ENCODE assay signal across 33 mouse cellular contexts in the genomic region with DNA sequence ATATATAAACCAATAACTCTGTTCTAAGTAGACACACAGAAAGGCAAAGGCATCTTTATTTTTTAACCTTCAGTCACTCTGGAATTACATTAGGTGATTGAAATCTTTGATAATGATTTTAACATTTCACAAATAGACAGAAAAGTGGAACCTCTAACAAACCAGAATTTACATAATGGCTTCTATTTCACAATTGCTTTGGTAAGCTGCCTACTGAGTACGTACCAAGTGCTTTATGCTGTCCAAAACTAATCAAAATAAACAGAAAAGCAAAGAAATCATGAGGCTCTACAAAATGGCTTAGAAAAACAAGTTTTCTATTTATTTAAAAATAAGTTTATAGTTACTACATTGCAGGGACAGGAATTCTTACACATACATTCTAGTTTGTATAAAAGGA. TPM values are rescaled to one million over a fixed set of nuclear protein-coding genes. Genes with fewer than 3 reads are reported as not detected.
"Had no signal": no experiment of that assay in that cellular context is flagged by ENCODE, and none has a peak within 500 bp of the region (broad histone marks: within the 10 kb centered on the region; RNA-seq: fewer than 3 reads in every experiment).

No protein-coding gene starts in this region.

- H3K27ac ChIP-seq: left cerebral cortex, adult 2 months; limb, embryonic 10.5 days; limb, embryonic 12.5 days; limb, embryonic 13.5 days; limb, embryonic 15.5 days; liver, embryonic 12.5 days; liver, embryonic 13.5 days; liver, embryonic 14.5 days; liver, embryonic 15.5 days; lung, embryonic 15.5 days; macrophage; midbrain, embryonic 10.5 days; midbrain, embryonic 12.5 days; midbrain, embryonic 13.5 days; midbrain, embryonic 15.5 days; neural tube, embryonic 12.5 days had no signal

- ATAC-seq: liver, embryonic 12.5 days; lung, postnatal 0 days; midbrain, embryonic 13.5 days; midbrain, embryonic 15.5 days; midbrain, embryonic 16.5 days had no signal

- H3K4me2 ChIP-seq: limb, embryonic 12.5 days; limb, embryonic 13.5 days; limb, embryonic 15.5 days; liver, embryonic 11.5 days; liver, embryonic 12.5 days; liver, embryonic 13.5 days; liver, embryonic 15.5 days; lung, embryonic 14.5 days; lung, embryonic 15.5 days; midbrain, embryonic 11.5 days; midbrain, embryonic 12.5 days; midbrain, embryonic 13.5 days; midbrain, embryonic 15.5 days; neural tube, embryonic 12.5 days had no signal

- H3K9me3 ChIP-seq: limb, embryonic 10.5 days; limb, embryonic 12.5 days; limb, embryonic 13.5 days; limb, embryonic 15.5 days; liver, embryonic 12.5 days; liver, embryonic 13.5 days; liver, embryonic 15.5 days; lung, embryonic 15.5 days; megakaryocyte, embryonic 14.5 days; midbrain, embryonic 10.5 days; midbrain, embryonic 12.5 days; midbrain, embryonic 13.5 days; midbrain, embryonic 15.5 days; neural tube, embryonic 12.5 days had no signal

- DNase-seq: left cerebral cortex, postnatal 4 days; liver; liver, embryonic 13.5 days; lung, adult 18-20 months; lung, adult 2 months; lung, embryonic 14.5 days; lung, postnatal 10 days; lung, postnatal 14 days; lung, postnatal 36 days; lung, postnatal 4 days; midbrain, embryonic 14.5 days had no signal

- H3K9ac ChIP-seq: limb, embryonic 12.5 days; limb, embryonic 13.5 days; limb, embryonic 15.5 days; liver, embryonic 12.5 days; liver, embryonic 13.5 days; liver, embryonic 14.5 days; liver, embryonic 15.5 days; lung, embryonic 14.5 days; lung, embryonic 15.5 days; midbrain, embryonic 12.5 days; midbrain, embryonic 13.5 days; midbrain, embryonic 15.5 days; neural tube, embryonic 12.5 days had no signal

- H3K4me1 ChIP-seq: limb, embryonic 10.5 days; limb, embryonic 12.5 days; limb, embryonic 13.5 days; liver, embryonic 13.5 days; lung, embryonic 15.5 days; megakaryocyte, embryonic 14.5 days; midbrain, embryonic 12.5 days; midbrain, embryonic 15.5 days; neural tube, embryonic 12.5 days had no signal

- H3K27me3 ChIP-seq: limb, embryonic 12.5 days; limb, embryonic 13.5 days; limb, embryonic 15.5 days; liver, embryonic 12.5 days; liver, embryonic 13.5 days; liver, embryonic 15.5 days; lung, embryonic 15.5 days; megakaryocyte, embryonic 14.5 days; midbrain, embryonic 12.5 days; midbrain, embryonic 13.5 days; midbrain, embryonic 15.5 days; neural tube, embryonic 12.5 days had no signal

- H3K4me3 ChIP-seq: left cerebral cortex, adult 2 months; limb, embryonic 10.5 days; limb, embryonic 12.5 days; limb, embryonic 13.5 days; limb, embryonic 15.5 days; liver, embryonic 12.5 days; liver, embryonic 13.5 days; liver, embryonic 15.5 days; lung, embryonic 15.5 days; megakaryocyte, embryonic 14.5 days; midbrain, embryonic 10.5 days; midbrain, embryonic 12.5 days; midbrain, embryonic 13.5 days; midbrain, embryonic 15.5 days; myocyte; neural tube, embryonic 12.5 days had no signal

RNA-seq across cellular contexts. Expression of a gene that starts 36.8 kb away (rescaled TPM):
- total RNA-seq: monocyte, adult 5-6 weeks had no signal
